Mouse (Mus musculus) bone marrow, adult 2 months (tissue): ENCODE measurements around the gene Csrnp3.

Experiments used
- CTCF ChIP-seq: fragments of 200-500 bp; IDR thresholded peaks from 2 replicates; pipeline ENCODE4 v1.5.1; 2011; ENCODE audit warnings: low read length, control low read depth; ENCODE audit not compliant: control insufficient read depth, insufficient read depth
- POLR2A ChIP-seq: fragments of 200-500 bp; IDR thresholded peaks from 2 replicates; pipeline ENCODE4 v1.6.1; 2011; ENCODE audit warnings: low read depth, mild to moderate bottlenecking, control low read depth, low read length, borderline replicate concordance; ENCODE audit not compliant: control insufficient read depth

DNA sequence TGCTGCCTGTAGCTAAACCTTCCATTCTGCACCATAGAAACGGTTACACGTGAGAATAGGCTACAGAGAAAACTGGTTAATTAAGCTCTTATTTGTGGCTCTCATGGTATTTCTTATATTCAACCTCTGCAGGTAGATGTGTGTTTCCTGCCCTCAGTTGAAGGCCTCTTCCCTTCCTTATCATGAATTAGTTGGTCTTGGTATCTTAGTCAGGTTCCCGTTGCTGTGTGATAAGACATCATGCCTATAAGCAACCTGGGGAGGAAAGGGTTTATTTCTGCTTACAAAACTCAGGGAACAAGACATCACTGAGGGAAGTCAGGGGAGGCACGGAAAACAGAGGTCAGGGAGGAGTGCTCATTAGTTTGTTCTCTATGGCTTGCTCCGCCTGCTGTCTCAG is 48.7 kb downstream of the Csrnp3 start:
- no peak for TF ChIP-seq CTCF
- TF ChIP-seq POLR2A, result no peak
